Mouse (Mus musculus) adrenal gland, postnatal 25 days (tissue): ENCODE results near the gene Fam71e1. TPM values are rescaled to one million over a fixed set of nuclear protein-coding genes. Genes with fewer than 3 reads are reported as not detected.

Experiments
- DNase-seq: peaks from one replicate; pipeline ENCODE4 v3.0.0; 2021; ENCODE audit warnings: mixed read lengths
- long read RNA-seq: library from polyadenylated mRNA; stranded (forward); transcript quantifications from one replicate; pipeline ENCODE4 v2.0.0, GENCODE M21; 2021
- total RNA-seq: library from RNA; stranded (reverse); gene quantifications from 2 replicates; pipeline ENCODE4 v1.2.3, GENCODE M21; 2021

Fam71e1 gene
- total RNA-seq = 12.3 and 17.5 TPM in 2 replicates
- long read RNA-seq, partial matches to known transcripts = 0 of 2 reads
- long read RNA-seq, other reads (novel, unspliced or antisense) = 1 of 2 reads

DNA sequence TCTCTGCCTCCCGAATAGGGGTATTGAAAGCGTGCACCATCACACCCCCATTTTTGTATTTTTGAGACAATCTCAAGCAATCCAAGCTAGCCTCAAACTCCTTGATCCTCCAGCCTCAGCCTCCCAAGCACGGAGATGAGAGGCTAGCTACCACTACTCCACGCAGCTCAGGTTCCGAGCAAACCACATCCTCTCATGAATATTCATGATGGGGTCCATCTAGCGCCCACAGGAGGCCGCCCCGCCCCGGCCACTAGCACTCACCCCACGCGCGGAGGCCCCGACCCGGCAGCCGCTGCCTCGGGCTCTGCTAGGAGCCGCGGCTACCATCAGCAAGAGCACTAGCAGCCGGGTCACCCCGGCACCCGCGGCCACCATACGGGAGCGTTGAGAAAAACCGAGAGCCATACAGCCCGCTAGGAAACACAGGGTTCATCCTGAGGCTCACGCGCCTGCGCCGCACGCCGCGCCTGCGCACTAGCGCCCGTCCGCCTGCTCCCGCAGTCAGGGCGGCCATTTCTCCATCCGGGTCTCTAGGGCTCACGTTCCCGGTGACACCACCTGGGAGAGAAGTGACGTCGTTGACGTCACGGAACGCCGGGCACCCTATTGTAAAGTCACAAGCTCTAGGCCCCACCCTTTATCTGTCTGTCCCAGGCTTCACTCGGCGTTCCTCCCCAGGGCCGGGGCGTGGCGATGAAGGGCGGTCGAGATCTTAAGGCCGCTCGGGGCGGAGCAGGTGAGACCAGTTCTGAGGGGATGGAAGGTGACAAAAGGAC, at the start of gene Fam71e1, which contains the start of gene Emc10:
Gene Fam71e1, plus strand, starts transcription at position 590 of the 779 bp plus-strand sequence.
Gene Emc10, minus strand, starts transcription at position 538 of the 779 bp plus-strand sequence.
- peak; percentile 98 for DNase-seq

DNA sequence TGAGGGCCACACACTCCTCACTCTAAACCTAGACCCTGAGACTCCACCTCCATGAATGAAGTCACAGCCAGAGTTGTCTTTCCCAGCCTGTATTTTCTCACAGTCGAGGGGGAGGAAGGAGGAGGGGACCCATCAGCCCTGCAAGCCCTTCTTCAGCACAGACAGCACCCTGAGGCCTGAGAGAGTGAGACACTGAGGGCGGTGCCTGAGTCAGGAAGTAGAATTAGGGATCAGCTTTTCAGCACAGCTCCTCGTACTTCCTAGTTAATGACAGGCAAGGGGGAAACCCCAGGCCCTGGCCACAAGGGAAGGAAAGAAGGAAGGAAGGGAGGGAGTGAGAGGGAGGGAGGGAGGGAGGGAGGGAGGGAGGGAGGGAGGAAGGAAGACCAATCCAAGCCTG, 43.1 kb upstream of the Fam71e1 start:
- DNase-seq = no peak

DNA sequence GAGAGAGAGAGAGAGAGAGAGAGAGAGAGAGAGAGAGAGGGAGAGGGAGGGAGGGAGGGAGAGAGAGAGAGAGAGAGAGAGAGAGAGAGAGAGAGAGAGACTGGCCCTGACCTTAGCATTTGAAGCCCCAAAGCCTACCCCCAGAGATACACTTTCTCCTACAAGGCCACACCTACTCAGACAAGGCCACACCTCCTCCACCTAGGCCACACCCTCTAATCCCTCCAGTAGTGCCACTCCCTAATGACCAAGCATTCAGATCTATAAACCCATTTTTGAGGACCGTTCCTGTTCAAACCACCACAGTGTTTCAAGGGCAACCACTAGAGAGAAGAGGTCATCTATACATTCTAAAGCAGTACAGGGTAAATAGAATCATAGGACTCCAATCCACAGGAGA, 40.1 kb upstream of the Fam71e1 start:
- no peak for DNase-seq

- no peak for DNase-seq
Measured at GRCm38 (mm10) chr7:44460067-44460466, 36.3 kb upstream of the Fam71e1 start.

- DNase-seq = no peak
Measured at GRCm38 (mm10) chr7:44460767-44461502, 35.4 kb upstream of the Fam71e1 start.

- DNase-seq = no peak
Measured at GRCm38 (mm10) chr7:44461503-44462217, 34.7 kb upstream of the Fam71e1 start.

DNA sequence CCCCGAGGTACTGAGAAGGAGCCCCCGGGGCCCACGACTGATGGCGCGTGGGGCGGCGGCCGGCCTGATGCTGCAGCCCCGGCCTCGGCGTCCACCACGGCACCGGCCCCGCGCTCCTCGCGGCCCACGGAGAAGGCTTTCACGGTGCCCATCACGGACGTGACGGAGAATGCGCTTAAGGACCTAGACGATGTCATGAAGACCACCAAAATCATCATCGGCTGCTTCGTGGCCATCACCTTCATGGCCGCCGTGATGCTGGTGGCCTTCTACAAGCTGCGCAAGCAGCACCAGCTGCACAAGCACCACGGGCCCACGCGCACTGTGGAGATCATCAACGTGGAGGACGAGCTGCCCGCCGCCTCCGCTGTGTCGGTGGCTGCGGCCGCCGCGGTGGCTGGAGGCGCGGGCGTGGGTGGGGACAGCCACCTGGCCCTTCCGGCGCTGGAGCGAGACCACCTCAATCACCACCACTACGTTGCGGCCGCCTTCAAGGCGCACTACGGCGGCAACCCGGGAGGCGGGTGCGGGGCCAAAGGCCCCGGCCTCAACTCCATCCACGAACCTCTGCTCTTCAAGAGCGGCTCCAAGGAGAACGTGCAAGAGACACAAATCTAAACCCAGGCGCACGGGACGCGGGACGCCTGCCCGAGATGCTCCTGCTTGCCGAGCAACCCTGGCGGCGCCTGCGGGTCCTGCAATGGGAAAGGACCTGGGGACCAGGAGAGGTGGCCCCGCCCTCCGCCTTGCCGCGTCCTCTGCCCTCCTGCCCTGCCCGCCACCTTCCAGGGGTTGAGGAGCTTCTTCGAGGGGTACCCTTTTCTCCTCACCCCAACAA, 33.9 kb upstream of the Fam71e1 start:
- no peak for DNase-seq

DNA sequence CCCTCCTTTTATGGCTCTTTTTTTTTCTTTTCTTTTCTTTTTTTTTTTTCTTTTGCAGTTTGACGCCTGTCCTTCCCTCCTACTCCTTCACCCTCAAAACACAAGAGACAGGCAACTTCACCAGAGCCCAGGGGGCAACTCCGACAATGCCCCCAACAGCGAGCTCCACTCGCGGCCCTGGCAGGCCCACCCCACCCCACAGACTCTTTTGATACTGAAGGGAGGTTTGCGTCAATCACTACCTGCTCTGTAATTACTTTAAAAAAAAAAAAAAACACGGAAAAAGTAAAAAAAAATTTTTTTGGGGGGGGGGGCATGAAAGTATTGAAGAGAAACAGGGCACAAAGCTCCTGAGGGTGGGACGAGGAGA, 33.3 kb upstream of the Fam71e1 start:
- no peak for DNase-seq

- DNase-seq = no peak
Measured at GRCm38 (mm10) chr7:44463556-44464225, 32.7 kb upstream of the Fam71e1 start.

DNA sequence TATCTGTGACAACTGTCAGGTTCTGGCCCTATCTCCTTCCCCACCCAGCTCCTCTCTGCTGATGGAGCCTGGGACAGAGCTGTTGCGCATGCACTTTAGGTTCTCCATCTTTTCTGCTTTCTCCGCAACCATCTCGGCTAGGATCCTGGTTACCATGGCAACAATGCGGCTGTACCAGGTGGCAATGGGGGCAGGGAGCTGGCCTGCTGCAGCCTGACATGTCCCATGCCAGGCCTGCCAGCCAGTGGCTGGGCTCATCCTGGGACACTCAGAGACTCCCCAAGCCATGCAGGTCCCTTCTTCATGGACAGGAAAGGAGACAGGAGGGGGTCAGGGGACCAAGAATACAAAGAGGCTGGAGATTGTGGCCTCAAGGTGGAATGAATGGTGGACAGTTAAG, 31.9 kb upstream of the Fam71e1 start:
- DNase-seq = no peak

DNA sequence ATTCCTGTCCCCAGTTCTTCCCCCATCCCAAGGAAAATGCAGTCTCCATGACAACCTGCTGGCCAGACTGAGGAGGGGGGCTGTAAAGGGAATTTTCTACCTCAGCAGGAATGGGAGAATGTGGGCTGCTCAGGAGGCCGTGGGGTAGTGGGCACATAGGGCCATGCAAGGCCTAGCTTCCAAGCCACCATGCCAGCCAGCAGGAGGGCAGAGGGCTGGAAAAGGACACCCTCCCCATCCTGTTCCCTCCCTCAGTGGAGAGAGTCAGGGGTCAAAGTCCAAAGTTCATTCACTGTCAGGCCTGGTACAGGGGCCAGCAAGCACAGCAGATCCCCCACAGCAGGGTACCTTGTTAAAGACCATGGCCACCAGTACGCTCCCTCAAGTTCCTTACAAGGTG, 31.3 kb upstream of the Fam71e1 start, which contains the start of gene Aspdh:
Gene Aspdh, plus strand, starts transcription at position 281 of the 400 bp plus-strand sequence.
- no peak for DNase-seq

- DNase-seq = no peak
Measured at GRCm38 (mm10) chr7:44466006-44466887, 30.1 kb upstream of the Fam71e1 start.

- DNase-seq = no peak
Measured at GRCm38 (mm10) chr7:44466888-44467311, 29.5 kb upstream of the Fam71e1 start.

GRCm38 (mm10) chr7:44467811-44468411, 28.5 kb upstream of the Fam71e1 start, which contains the start of gene Josd2:
Gene Josd2 (plus strand): TSS chr7:44467980.
- DNase-seq = peak; percentile 88

DNA sequence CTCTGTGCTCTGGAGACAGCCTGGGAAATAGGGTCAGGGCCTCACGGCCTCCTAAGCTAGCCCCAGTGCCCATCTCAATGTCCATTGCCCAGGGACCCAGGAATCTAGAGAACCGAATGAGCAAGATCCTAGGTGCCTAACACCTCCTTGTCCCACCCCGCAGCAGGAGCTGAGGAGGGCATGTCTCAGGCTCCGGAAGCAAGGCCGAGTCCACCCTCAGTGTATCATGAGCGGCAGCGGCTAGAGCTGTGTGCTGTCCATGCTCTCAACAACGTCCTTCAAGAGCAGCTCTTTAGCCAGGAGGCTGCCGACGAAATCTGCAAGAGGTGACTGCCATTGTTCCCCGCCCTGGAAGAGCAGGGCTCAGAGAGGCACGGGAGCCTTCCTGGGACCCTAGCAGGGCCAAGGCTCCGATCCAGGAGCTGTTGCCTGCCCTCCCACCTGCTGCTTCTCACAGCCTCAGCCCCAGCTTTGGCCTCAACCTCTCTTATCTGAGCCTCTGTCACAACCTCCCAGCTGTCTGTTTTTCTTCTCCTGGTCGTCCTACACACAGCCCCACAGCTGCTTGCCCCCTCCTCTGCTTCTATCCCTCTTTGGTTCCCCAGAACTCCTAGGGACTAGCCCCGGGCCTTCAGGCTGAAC, 27.6 kb upstream of the Fam71e1 start:
- DNase-seq = no peak

DNA sequence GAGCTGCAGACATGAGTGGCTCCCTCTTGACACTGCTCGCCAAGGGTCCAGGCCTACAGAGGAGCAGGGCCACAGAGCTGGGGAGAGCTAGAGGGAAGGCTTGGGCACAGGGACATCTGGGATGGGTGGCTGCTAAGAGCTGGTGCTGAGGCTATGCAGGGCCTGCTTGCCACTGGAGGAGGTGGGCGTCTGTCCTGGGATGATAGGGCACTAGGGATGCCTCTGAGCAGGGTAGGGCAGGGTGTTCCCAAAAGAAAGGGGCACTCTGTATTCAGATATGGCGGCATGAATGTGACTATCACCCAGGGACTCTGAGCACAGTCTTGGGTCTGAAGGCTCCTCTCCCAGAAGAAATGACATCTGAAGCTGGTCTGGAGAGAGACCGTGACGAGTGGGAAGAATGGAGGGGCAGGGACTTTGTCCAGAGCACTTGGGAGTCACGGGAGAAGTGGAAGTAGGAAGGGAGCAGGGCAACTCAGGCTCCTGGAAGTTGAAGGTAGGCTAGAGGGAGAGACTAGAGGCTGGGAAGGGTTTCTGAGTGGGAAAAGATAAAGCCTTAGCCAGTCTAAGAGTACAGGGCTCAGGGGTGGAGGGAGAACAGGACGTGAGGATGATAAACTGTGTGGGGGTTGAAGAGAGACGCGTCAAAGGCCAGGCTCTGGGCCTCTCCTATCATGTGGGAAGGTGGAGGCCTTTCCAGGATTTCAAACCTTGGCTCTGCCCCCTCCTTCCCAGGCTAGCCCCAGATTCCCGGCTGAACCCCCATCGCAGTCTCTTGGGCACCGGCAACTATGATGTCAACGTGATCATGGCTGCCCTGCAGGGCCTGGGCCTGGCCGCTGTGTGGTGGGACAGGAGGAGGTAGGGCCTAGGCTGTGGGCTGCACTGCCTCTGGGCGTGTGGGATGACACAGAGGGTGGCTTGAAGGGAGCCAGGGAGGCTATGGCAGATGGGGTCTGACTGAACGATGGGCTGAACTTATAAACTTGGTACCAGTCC, 26.4 kb upstream of the Fam71e1 start:
- no peak for DNase-seq
